ENCODE assay signal across 8 mouse cellular contexts in the genomic region with DNA sequence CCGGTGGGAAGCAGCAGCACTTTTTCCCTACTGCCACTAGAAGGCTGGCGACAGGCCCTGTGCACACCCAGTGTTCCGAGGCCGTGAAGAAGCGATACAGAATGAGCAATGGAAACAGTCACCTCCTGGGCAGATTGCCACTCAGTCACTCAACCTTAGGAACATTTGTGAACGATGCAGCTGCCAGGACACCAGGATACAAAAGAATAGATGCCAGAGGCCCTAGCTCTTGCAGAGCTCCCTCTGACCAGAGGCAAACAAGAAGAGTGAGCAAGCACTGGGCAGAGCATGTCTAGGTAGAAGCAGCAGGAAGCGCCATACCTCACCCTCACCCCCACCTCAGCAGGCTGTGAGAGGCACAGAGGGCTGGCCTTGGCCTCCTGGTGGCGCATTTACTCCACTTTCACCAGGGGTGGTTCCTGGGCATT. TPM values are rescaled to one million over a fixed set of nuclear protein-coding genes. Genes with fewer than 3 reads are reported as not detected.
DNase-seq lines count a peak whose midpoint lies in the region; ATAC-seq lines count a peak whose summit lies in the region.

No protein-coding gene starts in this region.

- DNase-seq in kidney, adult 11 months = peak; percentile 38
- peak; percentile 94 for DNase-seq in Muller cell, postnatal 12 days (ENCODE audit: inconsistent ontology term)
- peak; percentile 85 to 87 for DNase-seq in cerebellum, postnatal 14 days
- DNase-seq in heart, adult 9 months (ENCODE audit: low spot score in 2 of 2) = peak; percentile 80 to 87
- DNase-seq in kidney, postnatal 36 days = peak; percentile 23 to 54
- DNase-seq in thymus, postnatal 4 days = peak; percentile 55

- H3K4me3 ChIP-seq in kidney, embryonic 14.5 days (ENCODE audit: low read length) = no peak overlapping the region
- no peak overlapping the region for H3K4me3 ChIP-seq in midbrain, embryonic 13.5 days (replicated peaks)

- no peak overlapping the region for H3K4me2 ChIP-seq in kidney, embryonic 14.5 days (replicated peaks; ENCODE audit: low read depth, low read length)
- H3K4me2 ChIP-seq in midbrain, embryonic 13.5 days (replicated peaks) = no peak overlapping the region

- no peak for ATAC-seq in kidney, embryonic 14.5 days (ENCODE audit: low FRiP score, low TSS enrichment)
- ATAC-seq in midbrain, embryonic 13.5 days = peak; percentile 57; the same call in 1 of the 2 replicates

- 83% methylated on average over 8 of the region's 8 CpGs for WGBS in kidney, embryonic 14.5 days
- WGBS in midbrain, embryonic 13.5 days = 70% methylated on average over 8 of the region's 8 CpGs

- H3K9me3 ChIP-seq in kidney, embryonic 14.5 days (ENCODE audit: control insufficient read depth, low read length) = no peaks in the 10 kb centered on the region
- H3K9me3 ChIP-seq in midbrain, embryonic 13.5 days = no peaks in the 10 kb centered on the region

- H3K27ac ChIP-seq in kidney, embryonic 14.5 days (ENCODE audit: low read depth, low read length) = no peak overlapping the region
- H3K27ac ChIP-seq in midbrain, embryonic 13.5 days = peak overlapping the region; percentile 45; the same call in 1 of the 2 replicates

- peaks cover 26% of the 10 kb centered on the region for H3K4me1 ChIP-seq in kidney, embryonic 14.5 days (ENCODE audit: control insufficient read depth, insufficient read depth, low read length)
- H3K4me1 ChIP-seq in midbrain, embryonic 13.5 days (replicated peaks) = peaks cover 93% of the 10 kb centered on the region

- H3K27me3 ChIP-seq in kidney, embryonic 14.5 days (ENCODE audit: control insufficient read depth, insufficient read depth, low read length) = no peaks in the 10 kb centered on the region
- no peaks in the 10 kb centered on the region for H3K27me3 ChIP-seq in midbrain, embryonic 13.5 days

- H3K36me3 ChIP-seq in kidney, embryonic 14.5 days (ENCODE audit: control insufficient read depth, insufficient read depth, low read length) = no peaks in the 10 kb centered on the region
- no peaks in the 10 kb centered on the region for H3K36me3 ChIP-seq in midbrain, embryonic 13.5 days

- H3K9ac ChIP-seq in kidney, embryonic 14.5 days (ENCODE audit: low read depth, low read length) = no peak overlapping the region
- H3K9ac ChIP-seq in midbrain, embryonic 13.5 days (replicated peaks) = no peak overlapping the region

RNA-seq across cellular contexts. Expression of a gene that starts 46.9 kb away (rescaled TPM):
- polyA plus RNA-seq in kidney, embryonic 14.5 days (2014; fragmentation: Nextera tagmentation; extraction: Ambion mirVana) = 45.3 and 53.1 TPM in 2 replicates
- 81.1 and 91.8 TPM in 2 replicates for polyA plus RNA-seq in midbrain, embryonic 13.5 days (2015; fragmentation: Nextera tagmentation; extraction: Ambion mirVana)

Comparison
In these comparisons a context has a peak if more than half of its experiments do, and no peak if none do; other contexts are left out.
1. DNase-seq: peak in every context shown above with its lines; median percentile 94 in Muller cell, postnatal 12 days; 86 in cerebellum, postnatal 14 days; 84 in heart, adult 9 months; 55 in thymus, postnatal 4 days; 38 in kidney, postnatal 36 days; 38 in kidney, adult 11 months.